Mouse (Mus musculus): ENCODE measurements at regions not wholly inside any gene's neighbourhood (a gene's known extent, or its start where the extent isn't known, plus 50 kb on each side); places are given as distances from the start of the nearest gene placed in this dataset.

GRCm38 (mm10) chr10:117545842-117546631 is 83.3 kb upstream of the Cpm start:
- no peak for TF ChIP-seq CTCF (IDR thresholded peaks at IDR 0.05; ENCODE audit: control insufficient read depth, insufficient read depth, low read length)
- TF ChIP-seq POLR2A (IDR thresholded peaks at IDR 0.05; ENCODE audit: borderline replicate concordance, control insufficient read depth, low read depth, low read length): no peak

Data from bone marrow, adult 2 months (tissue).